Mouse (Mus musculus) midbrain, postnatal 0 days (tissue): ENCODE results near the gene 4930404N11Rik. TPM values are rescaled to one million over a fixed set of nuclear protein-coding genes. Genes with fewer than 3 reads are reported as not detected.
A peak's percentile ranks its signal among the peaks of the same experiment; 100 is the strongest.

Experiments
- ATAC-seq: fragments of 200-750 bp; cut with Nextera tagmentation; 2 replicates; pipeline ENCODE4 v1.8.0; 2017; ENCODE audit warnings: moderate number of reproducible peaks, mild to moderate bottlenecking, moderate TSS enrichment, moderate library complexity; ENCODE audit not compliant: low FRiP score
- DNase-seq: peaks from one replicate; pipeline ENCODE4 v3.0.0-alpha.2; 2015; ENCODE audit warnings: low spot score
- H3K27ac ChIP-seq: fragments of 300-500 bp; sonication (generic); 2 replicates; pipeline ENCODE4 v1.5.1; 2014; ENCODE audit warnings: low read depth, mild to moderate bottlenecking, low read length, mixed read lengths
- H3K27me3 ChIP-seq: fragments of 300-500 bp; sonication (generic); 2 replicates; pipeline ENCODE4 v1.6.1; 2014; ENCODE audit warnings: low read length, control low read depth, mixed read lengths; ENCODE audit not compliant: insufficient read depth
- H3K36me3 ChIP-seq: fragments of 300-500 bp; sonication (generic); 2 replicates; pipeline ENCODE4 v1.6.1; 2014; ENCODE audit warnings: low read length, control low read depth, mixed read lengths; ENCODE audit not compliant: insufficient read depth
- H3K4me1 ChIP-seq: fragments of 300-500 bp; sonication (generic); 2 replicates; pipeline ENCODE4 v1.6.1; 2014; ENCODE audit warnings: mild to moderate bottlenecking, control low read depth, antibody characterized with exemption, low read length, mixed read lengths; ENCODE audit not compliant: insufficient read depth
- H3K4me2 ChIP-seq: fragments of 300-500 bp; sonication (generic); 2 replicates; pipeline ENCODE4 v1.6.1; 2014; ENCODE audit warnings: low read depth, mild to moderate bottlenecking, low read length, mixed read lengths; ENCODE audit not compliant: poor library complexity, severe bottlenecking
- H3K4me3 ChIP-seq: fragments of 300-500 bp; sonication (generic); 2 replicates; pipeline ENCODE4 v1.5.1; 2014; ENCODE audit warnings: low read depth, mild to moderate bottlenecking, low read length, moderate library complexity
- H3K9ac ChIP-seq: fragments of 300-500 bp; sonication (generic); replicated peaks from 2 replicates; pipeline ENCODE4 v1.6.1; 2014; ENCODE audit warnings: mild to moderate bottlenecking, low read length, moderate library complexity, mixed read lengths; ENCODE audit not compliant: poor library complexity, severe bottlenecking
- H3K9me3 ChIP-seq: fragments of 300-500 bp; sonication (generic); 2 replicates; pipeline ENCODE4 v1.6.1; 2016; ENCODE audit warnings: low read length, control low read depth
- CTCF ChIP-seq: IDR thresholded peaks from 2 replicates; pipeline ENCODE4 v1.5.1; 2016; ENCODE audit warnings: antibody characterized with exemption, mild to moderate bottlenecking
- WGBS: fragments of 180-500 bp; shearing (Covaris S2); extraction: QIAGEN DNeasy Blood & Tissue Kit; methylation state at CpG from one replicate; pipeline ENCODE4 v1.1.7; 2014; 5-methylcytosine and 5-hydroxymethylcytosine counted together
- polyA plus RNA-seq: library from polyadenylated mRNA; unstranded; fragments of >200 nt; fragmentation: Nextera tagmentation; extraction: Ambion mirVana; gene quantifications from 2 replicates; pipeline ENCODE4 v1.2.1, GENCODE M21; 2015
- total RNA-seq: library from RNA; depleted of rRNA; stranded (reverse); fragments of >200 nt; gene quantifications from 2 replicates; pipeline ENCODE4 v1.2.3, GENCODE M21; 2014

The 4930404N11Rik gene
- total and polyA plus RNA-seq, 2 experiments from 2014 or later: 0.47 TPM; not detected in 1

DNA sequence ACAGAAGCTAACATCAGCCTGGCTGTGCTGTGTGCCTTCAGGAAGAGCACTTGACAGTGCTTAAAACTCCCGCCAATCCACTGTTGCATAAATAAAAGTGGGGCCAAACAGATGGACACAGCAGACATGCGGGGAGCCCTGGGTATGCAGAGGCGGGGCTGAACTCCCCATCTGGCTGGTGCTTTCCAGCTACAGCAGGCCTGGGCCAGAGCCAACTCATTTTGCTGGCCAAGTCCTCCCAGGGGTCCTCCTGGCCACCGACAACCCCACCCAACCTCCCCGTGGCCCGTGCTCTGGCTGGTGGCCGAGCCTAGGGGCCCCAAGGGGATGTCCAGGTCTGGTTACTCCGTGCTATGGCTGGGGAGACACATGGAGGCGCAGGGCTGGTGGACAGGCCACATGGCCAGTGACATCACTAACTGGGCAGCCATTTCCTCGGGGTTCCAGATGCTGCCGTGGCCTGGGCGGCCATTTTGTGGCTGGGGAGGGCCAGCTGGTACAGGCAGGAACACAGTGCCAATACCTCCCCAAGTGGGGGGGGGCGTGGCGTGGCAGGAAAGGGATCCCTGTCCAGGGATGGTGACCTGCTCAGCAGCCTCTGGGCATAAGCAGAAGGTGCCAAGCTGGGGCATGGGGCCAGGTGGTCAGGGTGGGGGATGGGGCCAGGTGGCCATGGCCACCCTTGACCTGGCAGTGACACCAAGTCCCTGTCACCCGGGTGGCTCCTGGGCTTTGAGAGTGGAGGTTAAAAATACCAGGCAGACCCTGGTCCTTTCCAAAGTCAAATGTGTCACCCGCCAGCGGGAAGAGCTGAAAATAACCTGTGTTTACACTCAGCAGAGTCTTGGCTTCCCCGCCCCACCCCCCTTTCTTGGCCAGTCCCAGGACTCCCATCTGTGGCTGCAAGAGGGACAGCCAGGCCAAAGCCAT is 46.1 kb upstream of the 4930404N11Rik start:
- TF ChIP-seq CTCF: no peak
- WGBS: 55% methylated on average over 18 of the region's 18 CpGs
- H3K4me1 ChIP-seq: peaks cover 6% of the 10 kb centered on the region; the same call in 1 of the 2 replicates
- no peak overlapping the region for H3K4me3 ChIP-seq
- H3K27me3 ChIP-seq: 0 out of 2 replicates have a peak, but pooled peaks cover 4% of the 10 kb centered on the region
- ATAC-seq: peak; percentile 18; the same call in 1 of the 2 replicates
- no peak overlapping the region; the same call in 1 of the 2 replicates for H3K9ac ChIP-seq
- peaks cover 20% of the 10 kb centered on the region for H3K36me3 ChIP-seq
- H3K9me3 ChIP-seq: no peaks in the 10 kb centered on the region
- H3K4me2 ChIP-seq: no peak overlapping the region
- peak; percentile 84 for DNase-seq
- peak overlapping the region; percentile 55; the same call in 1 of the 2 replicates for H3K27ac ChIP-seq

DNA sequence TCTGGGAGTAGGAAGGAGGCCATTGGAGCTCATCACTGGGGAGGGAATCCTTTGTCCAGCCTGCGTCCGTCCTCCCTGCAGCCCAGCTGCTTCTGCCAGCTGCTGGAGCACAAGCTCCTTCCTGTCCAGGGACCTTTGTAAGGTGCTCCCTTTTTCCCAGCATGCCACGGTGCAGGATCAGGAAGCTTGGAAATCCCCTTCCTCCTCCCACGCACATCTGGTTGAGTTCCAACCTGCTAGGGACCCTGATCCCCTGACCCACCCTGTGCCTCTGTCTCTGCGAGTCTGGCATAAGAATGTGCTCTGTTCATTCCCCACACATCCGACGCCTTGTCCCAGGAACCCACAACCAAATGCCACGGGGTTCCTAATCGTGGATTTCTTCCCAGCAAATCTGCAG is 45.4 kb upstream of the 4930404N11Rik start:
- Histone ChIP-seq H3K9ac (no peak overlapping the region), H3K27me3 (0 out of 2 replicates have a peak, but pooled peaks cover 4% of the 10 kb centered on the region), H3K4me1 (0 out of 2 replicates have a peak, but pooled peaks cover 6% of the 10 kb centered on the region), H3K4me3 (no peak overlapping the region), H3K9me3 (no peaks in the 10 kb centered on the region), H3K27ac (peak overlapping the region; percentile 55; the same call in 1 of the 2 replicates), H3K36me3 (peaks cover 27% of the 10 kb centered on the region), H3K4me2 (no peak overlapping the region)
- WGBS: 66% methylated on average over 9 of the region's 9 CpGs
- no peak for TF ChIP-seq CTCF
- no peak for ATAC-seq
- DNase-seq: no peak

DNA sequence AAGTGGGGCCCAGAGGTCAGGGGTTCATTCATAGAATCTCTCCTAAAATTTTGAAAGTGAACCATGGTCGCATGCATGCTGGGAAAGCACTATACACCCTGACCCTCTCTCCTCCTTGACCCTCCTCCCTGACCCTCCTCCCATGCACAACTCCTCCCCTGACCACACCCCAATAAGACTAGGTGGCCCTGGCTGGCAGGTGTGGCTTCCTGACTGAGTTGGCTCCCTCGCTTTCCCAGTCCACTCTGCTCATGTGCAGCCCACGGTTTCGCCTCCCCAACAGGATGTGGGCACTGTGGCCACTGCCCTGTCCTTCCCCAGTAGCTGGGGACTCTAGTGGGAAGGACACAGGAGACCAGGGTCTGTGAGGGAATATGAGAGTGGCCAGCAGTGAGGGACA is 44.7 kb upstream of the 4930404N11Rik start:
- WGBS: 71% methylated on average over 4 of the region's 4 CpGs
- Histone ChIP-seq H3K9ac (no peak overlapping the region), H3K4me3 (no peak overlapping the region), H3K36me3 (peaks cover 34% of the 10 kb centered on the region), H3K4me2 (no peak overlapping the region), H3K4me1 (0 out of 2 replicates have a peak, but pooled peaks cover 6% of the 10 kb centered on the region), H3K9me3 (no peaks in the 10 kb centered on the region), H3K27me3 (0 out of 2 replicates have a peak, but pooled peaks cover 4% of the 10 kb centered on the region), H3K27ac (no peak overlapping the region)
- ATAC-seq: no peak
- DNase-seq: no peak
- TF ChIP-seq CTCF: no peak

DNA sequence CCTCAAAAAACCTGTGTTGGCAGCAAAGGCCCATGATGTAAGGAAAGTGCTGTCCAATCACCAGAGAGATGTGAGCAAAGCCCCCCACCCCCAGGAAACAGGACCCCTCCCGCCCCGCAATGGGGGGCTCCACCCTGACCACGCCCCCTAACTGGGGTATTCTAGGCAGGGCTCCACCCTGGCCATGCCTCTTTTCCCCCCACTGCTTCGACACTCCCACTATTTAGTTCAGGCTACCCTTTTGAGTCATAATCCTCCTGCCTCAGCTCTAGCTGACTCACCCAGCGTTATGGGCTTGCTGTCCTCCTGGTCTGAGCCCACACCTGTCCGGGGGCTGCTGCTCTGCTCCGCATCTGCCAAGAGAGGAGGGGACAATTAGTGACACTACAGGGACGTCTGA is 43.7 kb upstream of the 4930404N11Rik start:
- WGBS: 15% methylated on average over 8 of the region's 8 CpGs

DNA sequence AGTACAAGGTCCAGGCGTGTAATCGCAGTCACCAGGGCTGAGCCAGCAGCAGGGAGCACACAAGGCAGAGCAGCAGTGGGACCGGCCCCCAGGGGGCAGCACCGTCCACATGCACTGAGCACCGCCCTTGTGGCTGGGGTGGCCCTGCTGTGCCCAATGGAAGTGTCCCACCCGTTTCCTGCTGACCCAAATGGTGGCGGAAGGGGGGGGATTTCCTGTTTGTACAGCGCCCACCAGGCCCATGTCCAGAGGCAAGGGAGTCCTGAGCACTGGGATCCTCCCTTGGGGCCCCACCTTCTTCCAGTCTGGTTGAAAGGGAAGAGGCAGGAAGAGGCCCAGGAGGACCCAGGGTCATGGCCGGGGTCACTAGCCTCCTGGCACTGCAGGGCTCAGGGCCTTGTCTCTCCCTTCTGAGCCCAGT is 43.3 kb upstream of the 4930404N11Rik start:
- no peak overlapping the region for H3K27ac ChIP-seq
- WGBS: 32% methylated on average over 9 of the region's 9 CpGs

More for the DNA sequence above, 43.7 kb upstream of the 4930404N11Rik start:
- ATAC-seq: no peak
- Histone ChIP-seq H3K4me3 (no peak overlapping the region), H3K27ac (no peak overlapping the region), H3K36me3 (peaks cover 41% of the 10 kb centered on the region), H3K27me3 (0 out of 2 replicates have a peak, but pooled peaks cover 4% of the 10 kb centered on the region), H3K9me3 (no peaks in the 10 kb centered on the region), H3K4me1 (0 out of 2 replicates have a peak, but pooled peaks cover 5% of the 10 kb centered on the region), H3K4me2 (no peak overlapping the region), H3K9ac (no peak overlapping the region)
- TF ChIP-seq CTCF: no peak
- DNase-seq: no peak

DNA sequence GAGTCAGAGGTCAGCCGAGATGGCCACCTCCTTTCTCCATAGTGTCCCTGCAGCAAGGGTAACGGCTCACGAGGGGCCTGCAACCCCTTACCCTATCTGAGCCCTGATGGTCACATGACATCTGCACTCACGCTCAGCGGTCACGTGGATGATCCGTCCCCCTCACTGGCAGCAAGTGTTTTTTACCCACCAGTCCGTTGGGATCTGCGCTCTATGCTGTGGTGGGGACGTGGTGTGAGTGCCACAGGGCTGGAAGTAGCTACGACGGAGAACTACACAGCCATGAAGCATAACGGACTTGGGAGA is 42.8 kb upstream of the 4930404N11Rik start:
- Histone ChIP-seq H3K4me3 (no peak overlapping the region), H3K27me3 (0 out of 2 replicates have a peak, but pooled peaks cover 4% of the 10 kb centered on the region), H3K4me2 (no peak overlapping the region), H3K9ac (no peak overlapping the region), H3K9me3 (no peaks in the 10 kb centered on the region), H3K27ac (no peak overlapping the region), H3K36me3 (peaks cover 42% of the 10 kb centered on the region), H3K4me1 (0 out of 2 replicates have a peak, but pooled peaks cover 3% of the 10 kb centered on the region)
- 54% methylated on average over 13 of the region's 13 CpGs for WGBS
- no peak for ATAC-seq
- no peak for TF ChIP-seq CTCF
- no peak for DNase-seq

More for the DNA sequence above, 43.3 kb upstream of the 4930404N11Rik start:
- H3K36me3 ChIP-seq: peaks cover 42% of the 10 kb centered on the region
- no peak overlapping the region for H3K4me2 ChIP-seq
- no peaks in the 10 kb centered on the region for H3K9me3 ChIP-seq
- 0 out of 2 replicates have a peak, but pooled peaks cover 3% of the 10 kb centered on the region for H3K4me1 ChIP-seq
- no peak overlapping the region for H3K9ac ChIP-seq
- TF ChIP-seq CTCF: peak; percentile 74
- 0 out of 2 replicates have a peak, but pooled peaks have one; percentile 13 for ATAC-seq
- peak; percentile 62 for DNase-seq
- H3K4me3 ChIP-seq: no peak overlapping the region
- 0 out of 2 replicates have a peak, but pooled peaks cover 4% of the 10 kb centered on the region for H3K27me3 ChIP-seq
